Mouse (Mus musculus): Measurements from ENCODE around the gene Kank2. TPM values are rescaled to one million over a fixed set of nuclear protein-coding genes. Genes with fewer than 3 reads are reported as not detected.

The Kank2 gene
- 20.0 and 26.3 TPM in 2 replicates for polyA plus RNA-seq (2015; fragmentation: Nextera tagmentation; extraction: Ambion mirVana)

DNA sequence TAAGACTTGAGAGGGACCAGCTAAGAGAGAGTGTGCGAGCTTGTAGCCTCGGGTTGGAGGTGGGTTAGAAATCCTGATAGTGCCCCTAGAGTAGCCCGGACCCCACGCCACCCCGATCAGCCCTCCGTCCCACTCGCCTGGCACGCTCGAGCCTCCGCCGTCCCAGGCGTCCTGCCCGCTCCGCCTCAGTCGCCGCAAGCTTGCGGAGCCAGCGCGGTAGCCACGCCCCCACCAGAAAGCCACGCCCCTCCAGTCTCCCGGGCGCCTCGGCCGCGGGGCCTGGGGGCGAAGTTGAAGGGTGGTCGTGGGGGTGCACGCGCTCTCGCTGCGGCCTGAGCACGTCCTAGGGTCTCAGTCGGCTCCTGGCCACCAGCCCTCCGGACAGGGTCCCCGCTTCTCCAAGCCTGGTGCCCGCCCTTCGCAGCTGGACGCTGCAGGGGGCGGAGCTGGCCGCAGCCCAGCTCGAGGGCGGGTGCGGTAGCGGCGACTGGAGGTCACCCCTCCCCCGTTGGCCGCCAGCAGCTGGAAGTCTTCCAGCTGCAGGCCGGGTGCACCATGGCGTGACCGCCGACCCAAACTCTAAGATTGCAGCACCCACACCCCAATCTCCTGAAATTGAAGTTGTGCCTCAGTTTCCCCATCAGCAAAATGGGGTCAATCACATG, at the start of gene Kank2:
Gene Kank2, minus strand, starts transcription at position 400 of the 665 bp plus-strand sequence.
- peak within 1 kb of the TSS; percentile 88 for H3K4me3 ChIP-seq
- peak within 1 kb of the TSS; percentile 96 for H3K27ac ChIP-seq
- H3K4me1 ChIP-seq (replicated peaks), result peaks cover 29% of the 10 kb centered on the region
- peaks cover 23% of the 10 kb centered on the region for H3K36me3 ChIP-seq
- WGBS, result under 1% methylated on average over 51 of the region's 52 CpGs
- no peaks in the 10 kb centered on the region for H3K27me3 ChIP-seq
- H3K9ac ChIP-seq, result peak within 1 kb of the TSS; percentile 93
- H3K9me3 ChIP-seq (replicated peaks), result no peaks in the 10 kb centered on the region
- ATAC-seq (replicated peaks; ENCODE audit: insufficient number of reproducible peaks, insufficient read depth, low FRiP score, low read depth), result peak; percentile 82
- peak within 1 kb of the TSS; percentile 73 for H3K4me2 ChIP-seq

GRCm38 (mm10) chr9:21847926-21848325, 49.4 kb upstream of the Kank2 start:
- Histone ChIP-seq H3K36me3 (peaks cover 9% of the 10 kb centered on the region; the same call in 1 of the 2 replicates), H3K9me3 (replicated peaks) (no peaks in the 10 kb centered on the region), H3K4me1 (replicated peaks) (peaks cover 44% of the 10 kb centered on the region), H3K27ac (peak overlapping the region; percentile 91), H3K9ac (peak overlapping the region; percentile 16; the same call in 1 of the 2 replicates), H3K4me3 (no peak overlapping the region; the same call in 1 of the 2 replicates), H3K27me3 (no peaks in the 10 kb centered on the region), H3K4me2 (peak overlapping the region; percentile 63)
- no peak for ATAC-seq (replicated peaks; ENCODE audit: insufficient number of reproducible peaks, insufficient read depth, low FRiP score, low read depth)
- WGBS, result 48% methylated on average over 10 of the region's 10 CpGs

- peak; percentile 13; the same call in 1 of the 2 replicates for ATAC-seq (replicated peaks; ENCODE audit: insufficient number of reproducible peaks, insufficient read depth, low FRiP score, low read depth)
- Histone ChIP-seq H3K36me3 (peaks cover 9% of the 10 kb centered on the region; the same call in 1 of the 2 replicates), H3K4me3 (peak overlapping the region; percentile 40), H3K27ac (peak overlapping the region; percentile 91), H3K9me3 (replicated peaks) (no peaks in the 10 kb centered on the region), H3K9ac (0 out of 2 replicates have a peak overlapping the region, but pooled peaks have one; percentile 2), H3K4me2 (peak overlapping the region; percentile 63), H3K27me3 (no peaks in the 10 kb centered on the region), H3K4me1 (replicated peaks) (peaks cover 44% of the 10 kb centered on the region)
- WGBS, result 17% methylated on average over 3 of the region's 3 CpGs
Measured at GRCm38 (mm10) chr9:21847425-21847824, 48.9 kb upstream of the Kank2 start.

DNA sequence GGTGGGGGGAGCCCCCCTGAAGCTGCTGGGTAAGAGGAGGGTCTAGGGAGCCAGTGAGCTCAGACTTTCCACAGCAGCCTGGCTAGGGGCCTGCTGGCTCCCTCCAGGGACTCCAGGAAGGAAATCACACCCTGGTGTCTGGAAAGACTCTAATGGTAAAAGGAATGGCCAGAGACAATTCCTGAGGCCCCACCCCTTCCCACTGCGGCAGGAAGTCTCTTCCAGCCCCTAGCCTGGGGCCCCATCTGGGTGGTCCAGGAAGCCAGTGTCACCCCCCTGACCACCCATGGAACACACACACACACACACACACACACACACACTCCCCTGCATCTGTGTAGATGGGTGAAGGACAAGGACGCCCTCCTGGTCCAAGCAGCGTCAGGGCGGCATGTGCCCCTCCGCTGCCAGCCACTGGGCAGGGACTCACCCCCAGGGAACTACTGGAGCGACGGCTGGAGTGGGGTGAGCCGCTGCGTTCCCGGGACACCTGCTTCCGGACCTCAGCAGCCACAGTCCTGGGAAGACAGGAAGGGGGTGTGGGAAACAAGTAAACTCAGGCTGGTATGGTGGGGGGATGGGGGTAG, 48.3 kb upstream of the Kank2 start:
- peaks cover 42% of the 10 kb centered on the region for H3K4me1 ChIP-seq (replicated peaks)
- H3K27ac ChIP-seq, result peak overlapping the region; percentile 91
- peak overlapping the region; percentile 63 for H3K4me2 ChIP-seq
- H3K27me3 ChIP-seq, result no peaks in the 10 kb centered on the region
- peaks cover 9% of the 10 kb centered on the region; the same call in 1 of the 2 replicates for H3K36me3 ChIP-seq
- peak overlapping the region; percentile 31; the same call in 1 of the 2 replicates for H3K9ac ChIP-seq
- ATAC-seq (replicated peaks; ENCODE audit: insufficient number of reproducible peaks, insufficient read depth, low FRiP score, low read depth), result peak; percentile 79
- WGBS, result 21% methylated on average over 11 of the region's 11 CpGs
- H3K9me3 ChIP-seq (replicated peaks), result no peaks in the 10 kb centered on the region
- H3K4me3 ChIP-seq, result peak overlapping the region; percentile 40

DNA sequence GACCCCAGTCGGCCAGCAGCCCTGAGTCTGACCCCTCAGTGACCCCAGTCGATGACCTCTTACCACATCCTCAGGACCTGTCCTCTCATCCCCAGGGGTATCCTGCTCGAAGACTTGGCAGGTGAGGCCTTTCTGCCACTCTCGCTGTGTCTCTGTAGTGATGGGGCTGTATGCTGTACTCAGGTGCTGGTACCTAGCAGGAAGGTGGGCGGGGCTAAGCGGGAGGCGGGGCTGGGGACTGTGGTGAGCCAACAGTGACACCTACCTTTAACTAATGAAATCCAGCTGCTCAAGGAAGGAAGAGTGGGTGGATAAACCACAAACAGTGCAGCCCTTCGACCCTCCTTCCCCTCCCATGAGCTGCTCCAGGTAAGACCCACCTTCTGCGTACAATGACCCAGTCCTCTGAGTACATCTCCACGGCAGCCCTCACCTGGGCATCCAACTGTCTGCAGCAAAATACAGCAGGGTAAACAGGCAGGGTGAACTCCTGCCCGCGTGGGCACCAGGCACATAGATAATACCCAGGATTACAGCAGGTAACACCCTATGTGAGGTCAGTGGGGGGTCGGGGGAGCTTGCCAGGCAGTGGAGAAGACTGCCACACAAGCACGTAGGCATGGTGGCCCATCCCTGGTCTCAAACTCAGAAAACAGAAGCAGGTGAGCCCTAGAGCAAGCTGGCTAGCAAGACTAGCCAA, 47.0 kb upstream of the Kank2 start:
- no peaks in the 10 kb centered on the region for H3K27me3 ChIP-seq
- H3K4me2 ChIP-seq, result no peak overlapping the region
- H3K36me3 ChIP-seq, result peaks cover 9% of the 10 kb centered on the region; the same call in 1 of the 2 replicates
- H3K4me1 ChIP-seq (replicated peaks), result peaks cover 42% of the 10 kb centered on the region
- ATAC-seq (replicated peaks; ENCODE audit: insufficient number of reproducible peaks, insufficient read depth, low FRiP score, low read depth), result no peak
- H3K4me3 ChIP-seq, result no peak overlapping the region
- no peaks in the 10 kb centered on the region for H3K9me3 ChIP-seq (replicated peaks)
- peak overlapping the region; percentile 91 for H3K27ac ChIP-seq
- H3K9ac ChIP-seq, result no peak overlapping the region
- 40% methylated on average over 14 of the region's 14 CpGs for WGBS

DNA sequence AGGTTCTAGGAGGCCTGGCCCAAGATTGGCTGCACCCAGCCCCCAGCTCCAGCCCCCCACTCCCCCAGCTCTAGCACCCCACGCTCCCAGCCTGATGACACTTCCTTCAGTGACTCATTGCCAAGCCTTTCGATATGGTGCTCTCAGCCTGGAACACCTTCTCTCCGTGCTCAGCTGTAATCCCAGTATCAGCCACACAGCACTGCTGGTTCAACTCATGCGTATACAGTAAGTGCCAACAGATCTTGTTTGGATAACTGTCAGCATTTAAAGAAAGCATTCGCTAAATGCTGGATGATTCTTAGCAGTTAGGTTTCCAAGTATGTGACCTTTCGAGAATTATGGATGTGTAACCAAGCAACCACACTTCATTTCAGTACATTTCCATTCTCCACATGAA, 44.5 kb upstream of the Kank2 start:
- Histone ChIP-seq H3K4me1 (replicated peaks) (peaks cover 39% of the 10 kb centered on the region), H3K4me2 (no peak overlapping the region), H3K9me3 (replicated peaks) (no peaks in the 10 kb centered on the region), H3K27me3 (no peaks in the 10 kb centered on the region), H3K4me3 (no peak overlapping the region), H3K27ac (peak overlapping the region; percentile 79), H3K36me3 (peaks cover 16% of the 10 kb centered on the region), H3K9ac (no peak overlapping the region)
- ATAC-seq (replicated peaks; ENCODE audit: insufficient number of reproducible peaks, insufficient read depth, low FRiP score, low read depth), result no peak
- WGBS, result 47% methylated on average over 6 of the region's 6 CpGs

GRCm38 (mm10) chr9:21842391-21842790, 43.8 kb upstream of the Kank2 start:
- ATAC-seq (replicated peaks; ENCODE audit: insufficient number of reproducible peaks, insufficient read depth, low FRiP score, low read depth), result peak; percentile 45; the same call in 1 of the 2 replicates
- WGBS, result 25% methylated on average over 5 of the region's 5 CpGs

GRCm38 (mm10) chr9:21841340-21841739, 42.8 kb upstream of the Kank2 start:
- Histone ChIP-seq H3K4me2 (no peak overlapping the region), H3K9me3 (replicated peaks) (no peaks in the 10 kb centered on the region), H3K27ac (peak overlapping the region; percentile 33; the same call in 1 of the 2 replicates), H3K9ac (no peak overlapping the region), H3K36me3 (peaks cover 26% of the 10 kb centered on the region), H3K4me3 (no peak overlapping the region), H3K4me1 (replicated peaks) (peaks cover 22% of the 10 kb centered on the region), H3K27me3 (no peaks in the 10 kb centered on the region)
- ATAC-seq (replicated peaks; ENCODE audit: insufficient number of reproducible peaks, insufficient read depth, low FRiP score, low read depth), result no peak
- WGBS, result 90% methylated on average over 6 of the region's 6 CpGs

More at GRCm38 (mm10) chr9:21842391-21842790, 43.8 kb upstream of the Kank2 start:
- H3K9ac ChIP-seq, result peak overlapping the region; percentile 16; the same call in 1 of the 2 replicates
- H3K36me3 ChIP-seq, result peaks cover 22% of the 10 kb centered on the region
- H3K27me3 ChIP-seq, result no peaks in the 10 kb centered on the region
- H3K9me3 ChIP-seq (replicated peaks), result no peaks in the 10 kb centered on the region
- H3K27ac ChIP-seq, result peak overlapping the region; percentile 79
- H3K4me3 ChIP-seq, result no peak overlapping the region
- peaks cover 32% of the 10 kb centered on the region for H3K4me1 ChIP-seq (replicated peaks)
- H3K4me2 ChIP-seq, result no peak overlapping the region

GRCm38 (mm10) chr9:21840115-21840787, 41.7 kb upstream of the Kank2 start:
- H3K9ac ChIP-seq, result no peak overlapping the region
- no peak overlapping the region for H3K4me3 ChIP-seq
- 62% methylated on average over 8 of the region's 8 CpGs for WGBS
- H3K4me1 ChIP-seq (replicated peaks), result peaks cover 15% of the 10 kb centered on the region
- H3K27ac ChIP-seq, result peak overlapping the region; percentile 33; the same call in 1 of the 2 replicates
- H3K36me3 ChIP-seq, result peaks cover 27% of the 10 kb centered on the region
- no peaks in the 10 kb centered on the region for H3K27me3 ChIP-seq
- no peaks in the 10 kb centered on the region for H3K9me3 ChIP-seq (replicated peaks)
- ATAC-seq (replicated peaks; ENCODE audit: insufficient number of reproducible peaks, insufficient read depth, low FRiP score, low read depth), result no peak
- no peak overlapping the region for H3K4me2 ChIP-seq

- no peaks in the 10 kb centered on the region for H3K9me3 ChIP-seq (replicated peaks)
- ATAC-seq (replicated peaks; ENCODE audit: insufficient number of reproducible peaks, insufficient read depth, low FRiP score, low read depth), result no peak
- no peak overlapping the region for H3K4me2 ChIP-seq
- H3K27me3 ChIP-seq, result no peaks in the 10 kb centered on the region
- no peak overlapping the region for H3K9ac ChIP-seq
- peaks cover 6% of the 10 kb centered on the region; the same call in 1 of the 2 replicates for H3K4me1 ChIP-seq (replicated peaks)
- H3K36me3 ChIP-seq, result peaks cover 25% of the 10 kb centered on the region
- 90% methylated on average over 2 of the region's 2 CpGs for WGBS
- H3K4me3 ChIP-seq, result no peak overlapping the region
- no peak overlapping the region for H3K27ac ChIP-seq
Measured at GRCm38 (mm10) chr9:21837690-21838089, 39.1 kb upstream of the Kank2 start.
